Mouse (Mus musculus) liver, embryonic 13.5 days (tissue): ENCODE results near the gene Atp6v1d. TPM values are rescaled to one million over a fixed set of nuclear protein-coding genes. Genes with fewer than 3 reads are reported as not detected.

Experiments
- ATAC-seq: fragments of 200-750 bp; cut with Nextera tagmentation; 2 replicates; pipeline ENCODE4 v1.8.0; 2017; ENCODE audit warnings: low read depth, mild to moderate bottlenecking, moderate number of reproducible peaks, moderate library complexity
- DNase-seq: peaks from one replicate; pipeline ENCODE4 v3.0.0; 2022
- H3K27ac ChIP-seq: fragments of 300-500 bp; sonication (generic); 2 replicates; pipeline ENCODE4 v1.5.1; 2015; ENCODE audit warnings: moderate library complexity, mild to moderate bottlenecking, inconsistent platforms
- H3K27me3 ChIP-seq: fragments of 300-500 bp; sonication (generic); 2 replicates; pipeline ENCODE4 v1.6.1; 2015; ENCODE audit warnings: mild to moderate bottlenecking, inconsistent platforms
- H3K36me3 ChIP-seq: fragments of 300-500 bp; sonication (generic); 2 replicates; pipeline ENCODE4 v1.6.1; 2015; ENCODE audit warnings: mild to moderate bottlenecking, inconsistent platforms
- H3K4me1 ChIP-seq: fragments of 300-500 bp; sonication (generic); replicated peaks from 2 replicates; pipeline ENCODE4 v1.6.1; 2015; ENCODE audit warnings: inconsistent platforms
- H3K4me2 ChIP-seq: fragments of 300-500 bp; sonication (generic); 2 replicates; pipeline ENCODE4 v1.6.1; 2015; ENCODE audit warnings: inconsistent platforms, mild to moderate bottlenecking, moderate library complexity
- H3K4me3 ChIP-seq: fragments of 300-500 bp; sonication (generic); replicated peaks from 2 replicates; pipeline ENCODE4 v1.5.1; 2015; ENCODE audit warnings: mild to moderate bottlenecking, inconsistent platforms
- H3K9ac ChIP-seq: fragments of 300-500 bp; sonication (generic); 2 replicates; pipeline ENCODE4 v1.6.1; 2015; ENCODE audit warnings: mild to moderate bottlenecking, inconsistent platforms
- H3K9me3 ChIP-seq: fragments of 300-500 bp; sonication (generic); replicated peaks from 2 replicates; pipeline ENCODE4 v1.6.1; 2016; ENCODE audit warnings: inconsistent platforms
- WGBS: fragments of 180-500 bp; shearing (Covaris S2); methylation state at CpG from one replicate; pipeline ENCODE4 v1.1.7; 2015; ENCODE audit not compliant: insufficient replicate concordance; 5-methylcytosine and 5-hydroxymethylcytosine counted together
- polyA plus RNA-seq: library from polyadenylated mRNA; unstranded; fragments of >200 nt; fragmentation: Nextera tagmentation; extraction: Ambion mirVana; gene quantifications from 2 replicates; pipeline ENCODE4 v1.2.1, GENCODE M21; 2015

Atp6v1d gene
- 28.0 and 38.8 TPM in 2 replicates for polyA plus RNA-seq

DNA sequence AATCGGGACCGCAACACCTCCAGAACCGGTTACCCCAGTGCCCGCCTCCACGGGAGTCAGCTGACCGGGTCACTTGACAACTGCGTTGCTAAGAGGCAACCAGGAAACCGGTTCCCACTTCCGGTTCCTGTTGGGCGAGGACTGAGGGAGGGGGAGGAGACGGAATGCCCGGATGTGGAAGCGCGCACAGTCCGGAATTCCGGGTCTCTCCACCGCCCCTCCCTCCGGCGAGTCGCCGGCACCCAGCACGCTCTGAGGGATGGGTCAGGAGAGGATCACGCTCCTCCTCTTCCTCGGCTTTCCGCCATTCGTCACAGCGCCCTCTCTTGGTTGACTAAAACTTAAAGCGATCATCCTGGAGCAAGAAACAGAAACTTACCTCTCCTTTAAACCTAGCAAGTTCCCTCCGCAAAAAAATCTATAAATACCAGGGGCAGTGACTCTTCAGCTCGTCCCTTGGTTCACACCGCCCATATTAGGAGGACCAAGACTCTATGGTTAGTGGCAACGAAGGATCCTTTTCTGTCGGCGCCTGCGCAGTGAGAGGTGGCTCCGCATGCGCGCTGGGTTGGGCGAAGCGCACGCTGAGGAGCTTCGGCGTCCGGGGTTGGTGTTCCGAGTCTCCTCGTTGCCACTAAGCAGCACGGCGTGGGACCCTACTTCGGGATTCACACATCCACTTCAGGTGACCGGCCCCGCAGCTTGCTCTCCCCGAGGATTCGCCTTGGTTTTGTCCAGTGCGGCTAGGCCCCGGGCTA lies at the start of gene Atp6v1d, which contains the start of gene Eif2s1:
Gene Atp6v1d (minus strand): TSS at position 143 of the 758 bp plus-strand sequence.
Gene Eif2s1 (plus strand): TSS at position 324 of the 758 bp plus-strand sequence.
- no peaks in the 10 kb centered on the region for H3K27me3 ChIP-seq
- peaks cover 53% of the 10 kb centered on the region for H3K4me1 ChIP-seq
- DNase-seq: peak; percentile 98
- peak within 1 kb of the TSS; percentile 85 for H3K4me2 ChIP-seq
- peak within 1 kb of the TSS; percentile 91 for H3K27ac ChIP-seq
- no peaks in the 10 kb centered on the region for H3K9me3 ChIP-seq
- H3K36me3 ChIP-seq: peaks cover 11% of the 10 kb centered on the region
- peak within 1 kb of the TSS; percentile 86 for H3K4me3 ChIP-seq
- ATAC-seq: peak; percentile 99
- H3K9ac ChIP-seq: peak within 1 kb of the TSS; percentile 90
- under 1% methylated on average over 55 of the region's 55 CpGs for WGBS

- ATAC-seq: peak; percentile 86
These were observed 49.4 kb upstream of the Atp6v1d start for GRCm38 (mm10) chr12:78910684-78911461.

DNA sequence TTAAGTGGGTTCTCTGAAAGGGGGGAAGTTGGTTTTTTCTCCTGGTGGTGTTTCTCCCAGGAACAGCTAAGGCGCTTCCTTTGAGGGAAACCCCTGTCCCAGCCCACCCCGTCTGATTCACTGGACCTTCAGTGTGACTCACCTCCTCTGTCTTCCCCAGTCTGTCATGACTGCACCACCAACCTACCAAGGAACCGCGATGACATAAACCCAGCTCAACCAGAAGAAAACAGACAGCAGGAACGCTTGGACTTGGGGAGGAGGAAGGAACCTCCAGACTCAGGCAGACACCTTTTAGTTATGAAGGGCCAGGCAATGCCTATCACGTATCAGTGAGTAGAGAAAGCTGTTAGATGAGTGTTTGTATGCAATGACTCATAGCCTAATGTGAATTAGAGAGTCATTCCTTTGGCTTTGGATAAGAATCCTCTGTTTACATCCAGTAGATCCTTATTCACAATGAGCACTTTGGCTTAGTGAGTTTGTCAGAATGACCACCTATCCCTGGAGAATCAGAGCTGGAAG lies 46.7 kb upstream of the Atp6v1d start:
- ATAC-seq (no peak), DNase-seq (no peak)
- peak overlapping the region; percentile 81; the same call in 1 of the 2 replicates for H3K4me2 ChIP-seq
- H3K9ac ChIP-seq: peak overlapping the region; percentile 22; the same call in 1 of the 2 replicates
- H3K4me3 ChIP-seq: no peak overlapping the region
- peaks cover 29% of the 10 kb centered on the region for H3K27me3 ChIP-seq
- 61% methylated on average over 6 of the region's 6 CpGs for WGBS
- peak overlapping the region; percentile 78 for H3K27ac ChIP-seq
- peaks cover 7% of the 10 kb centered on the region for H3K9me3 ChIP-seq
- H3K4me1 ChIP-seq: peaks cover 74% of the 10 kb centered on the region
- peaks cover 5% of the 10 kb centered on the region; the same call in 1 of the 2 replicates for H3K36me3 ChIP-seq

More at GRCm38 (mm10) chr12:78910684-78911461, 49.4 kb upstream of the Atp6v1d start:
- peak; percentile 86 for DNase-seq
- Histone ChIP-seq H3K9me3 (peaks cover 7% of the 10 kb centered on the region), H3K4me3 (peak overlapping the region; percentile 71), H3K27me3 (peaks cover 37% of the 10 kb centered on the region), H3K4me2 (peak overlapping the region; percentile 80), H3K9ac (peak overlapping the region; percentile 77), H3K36me3 (no peaks in the 10 kb centered on the region), H3K27ac (peak overlapping the region; percentile 97), H3K4me1 (peaks cover 83% of the 10 kb centered on the region)
- 3% methylated on average over 16 of the region's 16 CpGs for WGBS

DNA sequence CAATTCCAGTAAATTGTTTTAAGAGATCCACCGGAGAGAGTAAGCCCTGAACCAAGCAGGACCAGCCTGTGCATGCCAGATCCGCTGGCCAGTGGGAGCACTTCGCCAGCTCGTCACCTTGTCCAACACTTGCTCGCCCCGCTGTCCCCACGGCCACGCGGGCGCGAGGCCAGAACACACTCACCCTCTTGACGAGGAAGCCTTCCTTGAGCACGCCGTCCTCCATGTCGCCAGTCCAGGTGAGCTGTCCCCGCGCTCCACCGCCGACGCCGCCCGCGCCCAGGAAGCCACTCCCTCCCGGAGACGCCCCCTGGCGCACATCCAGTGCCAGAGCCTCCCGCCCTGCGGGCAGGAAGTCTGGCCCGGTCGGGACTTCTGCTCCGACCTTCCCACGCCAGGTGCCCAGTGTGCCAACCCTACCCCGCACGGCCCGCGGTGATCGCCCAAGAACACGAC lies 45.3 kb upstream of the Atp6v1d start, which contains the start of gene Plek2:
Gene Plek2 (minus strand): TSS at position 258 of the 456 bp plus-strand sequence.
- peak within 1 kb of the TSS; percentile 78 for H3K27ac ChIP-seq
- H3K36me3 ChIP-seq: peaks cover 8% of the 10 kb centered on the region
- DNase-seq (peak; percentile 82), ATAC-seq (peak; percentile 52)
- peak within 1 kb of the TSS; percentile 88 for H3K9ac ChIP-seq
- H3K9me3 ChIP-seq: peaks cover 7% of the 10 kb centered on the region
- 5% methylated on average over 38 of the region's 38 CpGs for WGBS
- H3K4me3 ChIP-seq: peak within 1 kb of the TSS; percentile 76
- peaks cover 70% of the 10 kb centered on the region for H3K4me1 ChIP-seq
- peaks cover 17% of the 10 kb centered on the region; the same call in 1 of the 2 replicates for H3K27me3 ChIP-seq
- peak within 1 kb of the TSS; percentile 81 for H3K4me2 ChIP-seq

- Histone ChIP-seq H3K9ac (peak overlapping the region; percentile 73), H3K4me2 (peak overlapping the region; percentile 81), H3K9me3 (peaks cover 7% of the 10 kb centered on the region), H3K27me3 (peaks cover 11% of the 10 kb centered on the region; the same call in 1 of the 2 replicates), H3K36me3 (peaks cover 20% of the 10 kb centered on the region), H3K4me3 (peak overlapping the region; percentile 76), H3K4me1 (peaks cover 53% of the 10 kb centered on the region), H3K27ac (peak overlapping the region; percentile 60)
- DNase-seq (no peak), ATAC-seq (no peak)
- 85% methylated on average over 6 of the region's 7 CpGs for WGBS
These were observed 43.1 kb upstream of the Atp6v1d start for GRCm38 (mm10) chr12:78904499-78904898.

DNA sequence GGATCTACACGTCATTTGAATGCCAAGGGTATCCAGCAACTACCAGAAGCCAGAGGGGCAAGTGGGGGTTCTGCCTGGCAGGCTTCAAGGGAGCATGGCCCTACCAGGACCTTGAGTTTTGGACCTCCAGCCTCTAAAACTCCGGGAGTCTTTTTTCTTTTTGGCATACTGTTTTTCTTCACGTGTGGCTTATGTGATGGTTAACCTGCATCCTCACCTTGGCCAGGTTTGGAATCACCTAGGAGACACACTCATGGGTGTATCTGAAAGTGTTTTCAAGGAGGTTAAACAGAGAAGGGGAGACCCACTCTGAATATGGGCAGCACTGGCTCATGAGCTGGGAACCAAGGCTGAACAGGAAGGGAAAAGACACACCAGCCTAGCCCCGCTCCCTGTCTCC lies 41.9 kb upstream of the Atp6v1d start:
- Histone ChIP-seq H3K4me2 (peak overlapping the region; percentile 81), H3K27ac (no peak overlapping the region), H3K9ac (0 out of 2 replicates have a peak overlapping the region, but pooled peaks have one; percentile 8), H3K9me3 (no peaks in the 10 kb centered on the region), H3K27me3 (peaks cover 11% of the 10 kb centered on the region; the same call in 1 of the 2 replicates), H3K4me3 (no peak overlapping the region), H3K4me1 (peaks cover 46% of the 10 kb centered on the region), H3K36me3 (peaks cover 31% of the 10 kb centered on the region)
- DNase-seq (no peak), ATAC-seq (no peak)
- 82% methylated on average over 4 of the region's 4 CpGs for WGBS

- Histone ChIP-seq H3K9ac (no peak overlapping the region), H3K27ac (no peak overlapping the region), H3K4me2 (no peak overlapping the region), H3K27me3 (no peaks in the 10 kb centered on the region), H3K4me1 (peaks cover 31% of the 10 kb centered on the region), H3K4me3 (no peak overlapping the region), H3K36me3 (peaks cover 48% of the 10 kb centered on the region), H3K9me3 (no peaks in the 10 kb centered on the region)
- ATAC-seq (no peak), DNase-seq (no peak)
- WGBS: 70% methylated on average over 5 of the region's 5 CpGs
These were observed 40.0 kb upstream of the Atp6v1d start for GRCm38 (mm10) chr12:78901467-78901866.

DNA sequence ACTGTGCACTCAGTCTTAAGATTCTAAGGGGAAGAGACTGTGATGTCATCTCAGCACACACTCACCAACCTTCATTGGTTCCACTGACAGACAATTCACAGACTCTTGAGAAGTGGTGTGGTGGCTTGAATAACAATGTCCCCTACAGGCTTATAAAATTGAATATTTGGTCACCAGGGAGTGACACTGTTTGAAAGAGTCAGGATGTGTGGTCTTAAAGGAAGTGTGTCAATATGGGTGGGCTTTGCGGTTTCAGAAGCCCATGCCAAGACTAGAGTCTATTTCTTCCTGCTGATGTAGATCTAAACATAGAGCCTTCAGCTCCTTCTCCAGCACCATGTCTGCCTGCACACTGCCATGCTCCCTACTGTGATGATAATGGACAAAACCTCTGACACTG lies 36.4 kb upstream of the Atp6v1d start:
- ATAC-seq: no peak
- 91% methylated on average over 1 of the region's 1 CpGs for WGBS
- peaks cover 78% of the 10 kb centered on the region for H3K36me3 ChIP-seq

GRCm38 (mm10) chr12:78891149-78891548 lies 29.7 kb upstream of the Atp6v1d start:
- ATAC-seq: peak; percentile 43; the same call in 1 of the 2 replicates
- DNase-seq: no peak
- peaks cover 99% of the 10 kb centered on the region for H3K36me3 ChIP-seq
- no peak overlapping the region for H3K4me3 ChIP-seq
- H3K27me3 ChIP-seq: no peaks in the 10 kb centered on the region
- H3K27ac ChIP-seq: no peak overlapping the region
- 0 out of 2 replicates have a peak, but pooled peaks cover 6% of the 10 kb centered on the region for H3K4me1 ChIP-seq
- H3K9me3 ChIP-seq: no peaks in the 10 kb centered on the region
- WGBS: 68% methylated on average over 2 of the region's 2 CpGs
- no peak overlapping the region for H3K4me2 ChIP-seq
- H3K9ac ChIP-seq: no peak overlapping the region

More for the DNA sequence above, 36.4 kb upstream of the Atp6v1d start:
- Histone ChIP-seq H3K27ac (no peak overlapping the region; the same call in 1 of the 2 replicates), H3K4me3 (no peak overlapping the region), H3K9ac (no peak overlapping the region), H3K4me1 (peaks cover 11% of the 10 kb centered on the region), H3K27me3 (no peaks in the 10 kb centered on the region), H3K4me2 (no peak overlapping the region), H3K9me3 (no peaks in the 10 kb centered on the region)
- DNase-seq: no peak

DNA sequence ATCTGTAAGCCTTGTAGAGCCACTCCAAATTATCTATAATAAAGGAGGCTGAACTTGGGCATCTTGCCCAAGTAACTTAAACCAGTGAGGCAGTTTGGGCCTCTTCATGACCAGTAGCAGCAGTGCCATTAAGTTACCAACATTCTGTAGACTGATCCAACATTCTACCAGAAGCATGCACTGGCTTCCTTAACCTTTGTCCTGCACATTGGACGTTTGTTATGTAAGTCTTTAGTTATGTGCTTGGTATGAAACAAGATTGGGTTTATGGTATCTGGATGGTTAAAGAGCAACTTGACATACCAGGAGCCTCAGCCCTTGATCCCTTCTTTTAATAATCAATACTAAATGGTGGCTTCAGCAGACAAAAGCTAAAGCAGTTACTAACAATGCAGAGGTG lies 28.6 kb upstream of the Atp6v1d start:
- ATAC-seq: no peak
- Histone ChIP-seq H3K4me2 (no peak overlapping the region), H3K36me3 (peaks cover 97% of the 10 kb centered on the region), H3K4me3 (no peak overlapping the region), H3K27me3 (no peaks in the 10 kb centered on the region), H3K9me3 (no peaks in the 10 kb centered on the region), H3K27ac (no peak overlapping the region), H3K4me1 (0 out of 2 replicates have a peak, but pooled peaks cover 6% of the 10 kb centered on the region), H3K9ac (no peak overlapping the region)
- WGBS: 58% methylated on average over 1 of the region's 1 CpGs
- DNase-seq: no peak
